Mouse (Mus musculus): Measurements from ENCODE around the gene 9030612E09Rik. TPM values are rescaled to one million over a fixed set of nuclear protein-coding genes. Genes with fewer than 3 reads are reported as not detected.

Gene 9030612E09Rik
- total and polyA plus RNA-seq, 3 experiments = 0.15 TPM; not detected in 2

DNA sequence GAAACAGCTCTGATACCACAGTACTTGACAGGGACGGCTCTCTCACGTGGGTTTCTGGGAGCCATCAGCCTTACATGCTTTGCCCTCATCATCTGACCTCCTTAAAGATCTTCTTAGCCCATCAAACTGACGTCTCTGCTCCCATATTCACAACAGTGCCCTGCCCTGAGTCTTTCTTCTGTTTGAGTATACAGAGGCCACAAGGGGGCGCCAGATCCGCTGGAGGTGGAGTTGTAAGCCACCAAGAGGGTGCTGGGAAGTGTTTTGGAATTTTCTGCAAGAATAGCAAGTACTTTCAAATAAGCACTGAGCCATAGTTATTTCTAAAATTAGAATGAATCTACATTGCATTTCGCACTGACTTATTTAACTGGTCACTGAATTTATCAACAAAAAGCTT is 37.4 kb downstream of the 9030612E09Rik start:
- no peak overlapping the region for H3K4me3 ChIP-seq (replicated peaks in 1 of 3; ENCODE audit: low read depth in 2 of 3, low read length in 2 of 3, poor library complexity in 1 of 3)
- no peaks in the 10 kb centered on the region for H3K79me2 ChIP-seq (replicated peaks; ENCODE audit: control insufficient read depth, extremely low read depth, insufficient read depth, poor library complexity, severe bottlenecking)
- H3K27ac ChIP-seq (ENCODE audit: insufficient read depth, low read depth) = no peak overlapping the region
- TF ChIP-seq RAD21 (IDR thresholded peaks at IDR 0.05; ENCODE audit: low read depth, low read length) = peak; percentile 47
- no peak for TF ChIP-seq TCF12 (IDR thresholded peaks at IDR 0.05; ENCODE audit: low read depth, low read length)
- TF ChIP-seq CTCF (conservative IDR thresholded peaks at IDR 0.05 in 1 of 2, IDR thresholded peaks at IDR 0.05 in 1 of 2; ENCODE audit: low read depth in 2 of 2, low read length in 2 of 2) = peak; percentile 44 to 69
- TF ChIP-seq SMC3 (IDR thresholded peaks at IDR 0.05; ENCODE audit: low read depth, low read length) = peak; percentile 61
- no peak for TF ChIP-seq MXI1 (IDR thresholded peaks at IDR 0.05; ENCODE audit: low read depth, low read length)
- TF ChIP-seq MAZ (IDR thresholded peaks at IDR 0.05; ENCODE audit: low read depth, low read length) = no peak
- H3K27me3 ChIP-seq (replicated peaks) = no peaks in the 10 kb centered on the region
- DNase-seq (ENCODE audit: extremely low read depth) = peak; percentile 54
- H3K9me3 ChIP-seq (replicated peaks; ENCODE audit: low read length) = no peaks in the 10 kb centered on the region
- no peak overlapping the region for H3K4me2 ChIP-seq (ENCODE audit: insufficient read depth, low read depth, poor library complexity, severe bottlenecking)
- H3K4me1 ChIP-seq (ENCODE audit: control insufficient read depth in 1 of 2, insufficient read depth in 2 of 2) = peaks cover 0 to 3% of the 10 kb centered on the region in 2 experiments; a peak in 1 of 4 replicates
- dilution Hi-C loops (cut with MboI; ENCODE audit: extremely low pct_ligation_motif_present, extremely low pct_unique_long_range_greater_than_20kb, low sequenced_read_pairs) (no loop called here), in situ Hi-C loops (cut with MboI; ENCODE audit: low pct_ligation_motif_present, low pct_unique_long_range_greater_than_20kb, low sequenced_read_pairs) (no loop called here)
- no peaks in the 10 kb centered on the region for H3K36me3 ChIP-seq (replicated peaks in 1 of 2; ENCODE audit: control insufficient read depth in 1 of 2, insufficient read depth in 1 of 2, low read length in 1 of 2)
- H3K9ac ChIP-seq (ENCODE audit: insufficient read depth, low read depth) = no peak overlapping the region

DNA sequence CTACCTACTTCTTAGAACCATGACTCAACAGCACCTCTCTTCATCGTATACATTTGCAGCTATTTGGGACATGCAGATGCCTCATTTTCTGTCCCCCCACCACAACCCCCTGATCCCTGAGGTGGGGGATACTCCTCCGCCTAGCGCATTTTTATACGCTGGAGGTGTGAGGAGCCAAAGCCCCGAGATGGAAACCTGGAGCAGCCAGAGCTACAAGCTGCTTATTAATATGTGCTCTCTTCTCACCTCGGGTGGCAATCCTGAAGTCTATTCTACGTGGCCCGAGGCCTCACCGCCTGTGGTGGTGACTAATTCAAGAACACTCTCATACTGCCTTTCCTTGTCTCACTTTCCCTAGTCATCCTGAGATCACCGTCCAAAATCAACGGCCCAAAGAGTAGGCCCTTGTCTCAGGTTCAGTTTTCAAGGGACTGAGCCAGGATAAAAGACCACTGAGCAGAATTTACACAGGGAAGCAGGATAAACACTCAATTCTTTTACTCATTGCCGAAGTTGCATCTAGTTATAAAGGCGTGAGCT is 42.9 kb downstream of the 9030612E09Rik start:
- no peak for DNase-seq (ENCODE audit: extremely low read depth)
- Histone ChIP-seq H3K9me3 (replicated peaks; ENCODE audit: low read length) (no peaks in the 10 kb centered on the region), H3K27me3 (replicated peaks) (no peaks in the 10 kb centered on the region), H3K4me2 (ENCODE audit: insufficient read depth, low read depth, poor library complexity, severe bottlenecking) (no peak overlapping the region), H3K4me1 (ENCODE audit: control insufficient read depth in 1 of 2, insufficient read depth in 2 of 2) (peaks cover 0 to 14% of the 10 kb centered on the region in 2 experiments; a peak in 3 of 4 replicates), H3K9ac (ENCODE audit: insufficient read depth, low read depth) (no peak overlapping the region), H3K4me3 (replicated peaks in 1 of 3; ENCODE audit: low read depth in 2 of 3, low read length in 2 of 3, poor library complexity in 1 of 3) (no peak overlapping the region), H3K27ac (ENCODE audit: insufficient read depth, low read depth) (no peak overlapping the region), H3K79me2 (replicated peaks; ENCODE audit: control insufficient read depth, extremely low read depth, insufficient read depth, poor library complexity, severe bottlenecking) (peaks cover 2% of the 10 kb centered on the region; the same call in 1 of the 2 replicates), H3K36me3 (replicated peaks in 1 of 2; ENCODE audit: control insufficient read depth in 1 of 2, insufficient read depth in 1 of 2, low read length in 1 of 2) (no peaks in the 10 kb centered on the region)
- dilution Hi-C loops (cut with MboI; ENCODE audit: extremely low pct_ligation_motif_present, extremely low pct_unique_long_range_greater_than_20kb, low sequenced_read_pairs) (no loop called here), in situ Hi-C loops (cut with MboI; ENCODE audit: low pct_ligation_motif_present, low pct_unique_long_range_greater_than_20kb, low sequenced_read_pairs) (no loop called here)
- TF ChIP-seq KAT2A (IDR thresholded peaks at IDR 0.05; ENCODE audit: insufficient replicate concordance, low read length) (no peak), MAFK (IDR thresholded peaks at IDR 0.05; ENCODE audit: insufficient replicate concordance, low read length) (no peak), JUN (IDR thresholded peaks at IDR 0.05; ENCODE audit: insufficient read depth, low read depth, low read length) (0 out of 2 replicates have a peak, but pooled peaks have one; percentile 7), MAX (IDR thresholded peaks at IDR 0.05; ENCODE audit: low read length) (no peak), NRF1 (IDR thresholded peaks at IDR 0.05; ENCODE audit: low read depth, low read length) (no peak), TCF12 (IDR thresholded peaks at IDR 0.05; ENCODE audit: low read depth, low read length) (no peak), IRF4 (IDR thresholded peaks at IDR 0.05; ENCODE audit: low read depth, low read length) (0 out of 2 replicates have a peak, but pooled peaks have one; percentile 29)

DNA sequence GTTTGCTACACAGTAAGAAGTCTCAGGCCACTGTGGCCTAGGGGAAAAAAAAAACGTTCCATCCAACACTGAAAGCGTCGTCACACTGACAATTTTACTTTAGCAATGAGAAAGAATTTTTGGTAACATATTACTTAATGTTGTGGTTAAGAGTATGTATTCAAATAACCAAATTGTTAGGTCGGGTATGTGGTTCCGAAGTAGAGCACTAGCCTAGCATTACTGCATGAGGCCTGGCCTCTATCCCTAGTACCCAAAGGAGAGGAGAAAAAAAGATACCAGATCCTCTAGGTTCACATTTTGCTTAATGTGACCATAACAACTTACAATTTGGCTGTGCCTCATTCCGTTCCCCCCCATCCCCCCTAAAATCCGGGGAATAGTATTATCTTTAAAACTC is 46.0 kb downstream of the 9030612E09Rik start:
- Histone ChIP-seq H3K4me2 (ENCODE audit: insufficient read depth, low read depth, poor library complexity, severe bottlenecking) (peak overlapping the region; percentile 54), H3K36me3 (replicated peaks in 1 of 2; ENCODE audit: control insufficient read depth in 1 of 2, insufficient read depth in 1 of 2, low read length in 1 of 2) (peaks cover 0 to 3% of the 10 kb centered on the region in 2 experiments), H3K9ac (ENCODE audit: insufficient read depth, low read depth) (peak overlapping the region; percentile 79), H3K27me3 (replicated peaks) (no peaks in the 10 kb centered on the region), H3K9me3 (replicated peaks; ENCODE audit: low read length) (no peaks in the 10 kb centered on the region), H3K4me1 (ENCODE audit: control insufficient read depth in 1 of 2, insufficient read depth in 2 of 2) (peaks cover 0 to 28% of the 10 kb centered on the region in 2 experiments; a peak in 3 of 4 replicates), H3K79me2 (replicated peaks; ENCODE audit: control insufficient read depth, extremely low read depth, insufficient read depth, poor library complexity, severe bottlenecking) (peaks cover 2% of the 10 kb centered on the region), H3K4me3 (replicated peaks in 1 of 3; ENCODE audit: low read depth in 2 of 3, low read length in 2 of 3, poor library complexity in 1 of 3) (peak overlapping the region; percentile 89 to 96 (median 94)), H3K27ac (ENCODE audit: insufficient read depth, low read depth) (no peak overlapping the region)
- no peak for TF ChIP-seq TCF12 (IDR thresholded peaks at IDR 0.05; ENCODE audit: low read depth, low read length)
- no peak for TF ChIP-seq ZMIZ1 (IDR thresholded peaks at IDR 0.05; ENCODE audit: low read depth, low read length)
- peak; percentile 62 for TF ChIP-seq ZNF384 (IDR thresholded peaks at IDR 0.05; ENCODE audit: low read depth, low read length)
- peak; percentile 45 for TF ChIP-seq MAX (IDR thresholded peaks at IDR 0.05; ENCODE audit: low read length)
- no peak for TF ChIP-seq NELFE (IDR thresholded peaks at IDR 0.05; ENCODE audit: low read depth, low read length)
- no peak for TF ChIP-seq MAZ (IDR thresholded peaks at IDR 0.05; ENCODE audit: low read depth, low read length)
- no peak for TF ChIP-seq SMC3 (IDR thresholded peaks at IDR 0.05; ENCODE audit: low read depth, low read length)
- in situ Hi-C loops (cut with MboI; ENCODE audit: low pct_ligation_motif_present, low pct_unique_long_range_greater_than_20kb, low sequenced_read_pairs) = no loop called here
- dilution Hi-C loops (cut with MboI; ENCODE audit: extremely low pct_ligation_motif_present, extremely low pct_unique_long_range_greater_than_20kb, low sequenced_read_pairs) = no loop called here
- DNase-seq (ENCODE audit: extremely low read depth) = no peak
